In the genomic region with DNA sequence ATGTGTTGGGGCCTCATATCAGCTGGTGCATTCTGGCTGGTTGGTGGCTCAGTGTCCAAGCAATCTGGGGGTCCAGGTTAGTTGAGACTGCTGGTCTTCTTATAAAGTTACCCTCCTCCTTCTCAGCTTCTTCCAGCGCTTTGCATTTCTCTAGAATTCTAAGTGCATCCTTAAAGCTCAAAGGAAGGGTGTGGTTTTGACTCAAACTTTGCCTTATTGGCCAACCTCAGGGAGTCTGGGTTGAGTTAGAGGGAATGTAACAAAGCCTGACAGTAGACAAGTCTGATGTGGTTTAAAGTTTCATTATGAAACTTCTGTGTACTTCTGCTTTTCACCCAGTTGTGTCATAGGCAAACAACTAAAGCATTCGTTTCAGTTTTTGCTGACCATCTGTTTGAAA, we compare ENCODE assay signal across 10 mouse cellular contexts. TPM values are rescaled to one million over a fixed set of nuclear protein-coding genes. Genes with fewer than 3 reads are reported as not detected.
A peak's percentile ranks its signal among the peaks of the same experiment; 100 is the strongest.
DNase-seq lines count a peak whose midpoint lies in the region; ATAC-seq and TF ChIP-seq lines count a peak whose summit lies in the region.
"Had no signal": no experiment of that assay in that cellular context is flagged by ENCODE, and none has a peak within 500 bp of the region (broad histone marks: within the 10 kb centered on the region; RNA-seq: fewer than 3 reads in every experiment).

No protein-coding gene starts in this region.

- no peak overlapping the region for H3K4me3 ChIP-seq in heart, embryonic 10.5 days
- no peak overlapping the region for H3K4me3 ChIP-seq in hindbrain, postnatal 0 days (ENCODE audit: low read length)
- H3K4me3 ChIP-seq: midbrain, embryonic 13.5 days had no signal

- no peak overlapping the region for H3K4me2 ChIP-seq in hindbrain, postnatal 0 days (ENCODE audit: low read depth, low read length)
- H3K4me2 ChIP-seq: midbrain, embryonic 13.5 days had no signal

- H3K4me1 ChIP-seq in heart, embryonic 10.5 days = no peaks in the 10 kb centered on the region
- H3K4me1 ChIP-seq in hindbrain, postnatal 0 days (ENCODE audit: insufficient read depth, low read length) = no peaks in the 10 kb centered on the region
- H3K4me1 ChIP-seq: midbrain, embryonic 13.5 days had no signal

- DNase-seq in heart, adult 8-10 months (ENCODE audit: low spot score) = peak; percentile 15
- DNase-seq in heart, embryonic 10.5 days (ENCODE audit: low spot score) = no peak
- DNase-seq in 3T3-L1 (ENCODE audit: low read depth, low spot score) = peak; percentile 59
- DNase-seq in adipocyte (ENCODE audit: low spot score) = peak; percentile 80
- peak; percentile 43 for DNase-seq in lung, postnatal 36 days
- no peak for DNase-seq in hindbrain, postnatal 0 days (ENCODE audit: low spot score)
- DNase-seq in ovary, adult 18-20 months (ENCODE audit: low spot score) = no peak
- DNase-seq in kidney, adult 18-20 months = no peak

- no peaks in the 10 kb centered on the region for H3K27me3 ChIP-seq in heart, embryonic 10.5 days (ENCODE audit: insufficient read depth, poor library complexity, severe bottlenecking)
- no peaks in the 10 kb centered on the region for H3K27me3 ChIP-seq in hindbrain, postnatal 0 days (ENCODE audit: insufficient read depth, low read length)
- H3K27me3 ChIP-seq: midbrain, embryonic 13.5 days had no signal

- ATAC-seq in hindbrain, postnatal 0 days = no peak
- ATAC-seq: intestine, postnatal 0 days; midbrain, embryonic 13.5 days had no signal

- no peak for TF ChIP-seq CTCF in hindbrain, postnatal 0 days (IDR thresholded peaks at IDR 0.05; ENCODE audit: low read depth)

- H3K9me3 ChIP-seq in heart, embryonic 10.5 days = no peaks in the 10 kb centered on the region
- H3K9me3 ChIP-seq in hindbrain, postnatal 0 days (ENCODE audit: low read length) = no peaks in the 10 kb centered on the region
- H3K9me3 ChIP-seq: midbrain, embryonic 13.5 days had no signal

- no peaks in the 10 kb centered on the region for H3K36me3 ChIP-seq in heart, embryonic 10.5 days
- no peaks in the 10 kb centered on the region for H3K36me3 ChIP-seq in hindbrain, postnatal 0 days (ENCODE audit: insufficient read depth, low read length)
- H3K36me3 ChIP-seq: midbrain, embryonic 13.5 days had no signal

- no peak overlapping the region for H3K27ac ChIP-seq in heart, embryonic 10.5 days
- H3K27ac ChIP-seq in hindbrain, postnatal 0 days = no peak overlapping the region
- H3K27ac ChIP-seq: midbrain, embryonic 13.5 days had no signal

- 72% methylated on average over 2 of the region's 2 CpGs for WGBS in heart, embryonic 10.5 days
- WGBS in hindbrain, postnatal 0 days = 82% methylated on average over 2 of the region's 2 CpGs

- H3K9ac ChIP-seq in hindbrain, postnatal 0 days (replicated peaks; ENCODE audit: low read length) = no peak overlapping the region
- H3K9ac ChIP-seq: midbrain, embryonic 13.5 days had no signal

RNA-seq across cellular contexts. Expression of a gene that starts 58.7 kb away (rescaled TPM):
- total RNA-seq in heart, adult 8-10 months (2022) = 1 to 10 TPM; 3.0 to 4.7 (median 4.3) TPM
- polyA plus RNA-seq in heart, embryonic 10.5 days (2016; fragmentation: Nextera tagmentation; extraction: Ambion mirVana) = 4.0 and 6.9 TPM in 2 replicates
- total RNA-seq in hindbrain, postnatal 0 days (2014; rRNA removed) = 12.1 and 18.3 TPM in 2 replicates
- 3.4 and 3.7 TPM in 2 replicates for polyA plus RNA-seq in hindbrain, postnatal 0 days (2015; fragmentation: Nextera tagmentation; extraction: Ambion mirVana)

Comparison
In these comparisons a context has a peak if more than half of its experiments do, and no peak if none do; other contexts are left out.
1. DNase-seq: peak in heart, adult 8-10 months (single experiment), 3T3-L1 (single experiment), adipocyte (single experiment) and lung, postnatal 36 days (single experiment); none in heart, embryonic 10.5 days (single experiment), hindbrain, postnatal 0 days (single experiment), ovary, adult 18-20 months (single experiment) and kidney, adult 18-20 months (single experiment).